Mouse (Mus musculus): Measurements from ENCODE around the gene Stard13. TPM values are rescaled to one million over a fixed set of nuclear protein-coding genes. Genes with fewer than 3 reads are reported as not detected.

Gene Stard13
- polyA plus RNA-seq, 1 experiment from 2014 or later = 19.1 TPM

GRCm38 (mm10) chr5:151143955-151144354 is 89.7 kb downstream of the Stard13 start:
- H3K4me2 ChIP-seq (replicated peaks; ENCODE audit: low read depth, low read length) = no peak overlapping the region
- no peak overlapping the region for H3K9ac ChIP-seq (replicated peaks; ENCODE audit: low read depth)
- H3K9me3 ChIP-seq (ENCODE audit: low read length) = no peaks in the 10 kb centered on the region
- H3K27me3 ChIP-seq (replicated peaks; ENCODE audit: insufficient read depth, low read length) = no peaks in the 10 kb centered on the region
- peak; percentile 63 for DNase-seq (ENCODE audit: low spot score)
- peak overlapping the region; percentile 73 for H3K27ac ChIP-seq (ENCODE audit: low read length)
- 40% methylated on average over 5 of the region's 5 CpGs for WGBS
- ATAC-seq = no peak
- H3K4me1 ChIP-seq (ENCODE audit: insufficient read depth, low read depth, low read length) = peaks cover 21% of the 10 kb centered on the region
- TF ChIP-seq CTCF (IDR thresholded peaks at IDR 0.05) = no peak
- peak; percentile 14; the same call in 1 of the 2 replicates for TF ChIP-seq EP300 (IDR thresholded peaks at IDR 0.05)
- no peaks in the 10 kb centered on the region for H3K36me3 ChIP-seq (ENCODE audit: insufficient read depth, low read length)
- H3K4me3 ChIP-seq (ENCODE audit: low read depth, low read length) = no peak overlapping the region

- no peak overlapping the region for H3K4me3 ChIP-seq (ENCODE audit: low read depth, low read length)
- H3K9me3 ChIP-seq (ENCODE audit: low read length) = no peaks in the 10 kb centered on the region
- TF ChIP-seq CTCF (IDR thresholded peaks at IDR 0.05) (no peak), EP300 (IDR thresholded peaks at IDR 0.05) (peak; percentile 74; the same call in 1 of the 2 replicates)
- no peak overlapping the region for H3K4me2 ChIP-seq (replicated peaks; ENCODE audit: low read depth, low read length)
- H3K27me3 ChIP-seq (replicated peaks; ENCODE audit: insufficient read depth, low read length) = no peaks in the 10 kb centered on the region
- 18% methylated on average over 11 of the region's 11 CpGs for WGBS
- H3K27ac ChIP-seq (ENCODE audit: low read length) = peak overlapping the region; percentile 73
- peaks cover 21% of the 10 kb centered on the region for H3K4me1 ChIP-seq (ENCODE audit: insufficient read depth, low read depth, low read length)
- H3K36me3 ChIP-seq (ENCODE audit: insufficient read depth, low read length) = no peaks in the 10 kb centered on the region
- DNase-seq (ENCODE audit: low spot score) (peak; percentile 85), ATAC-seq (peak; percentile 83)
- H3K9ac ChIP-seq (replicated peaks; ENCODE audit: low read depth) = no peak overlapping the region
Measured at GRCm38 (mm10) chr5:151142671-151143601, 90.7 kb downstream of the Stard13 start.

DNA sequence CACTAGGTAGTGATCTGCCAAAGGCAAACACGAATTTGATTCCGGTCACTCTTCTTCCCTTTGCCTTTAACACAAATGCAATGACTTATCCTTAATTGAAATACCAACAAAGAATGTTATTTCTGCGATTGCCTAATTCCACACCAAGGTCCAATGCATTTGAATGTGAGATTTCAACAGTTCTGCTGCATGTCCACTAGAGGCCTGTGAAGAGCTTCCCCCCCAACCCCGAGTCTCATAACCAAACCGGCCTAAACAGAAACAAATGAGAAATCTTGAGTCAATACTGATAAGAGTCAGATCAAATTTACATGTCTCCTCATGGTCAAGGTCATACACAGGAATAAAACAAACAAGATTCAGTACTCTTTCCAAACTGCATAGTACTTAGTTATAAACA is 91.4 kb downstream of the Stard13 start:
- WGBS = 18% methylated on average over 5 of the region's 5 CpGs
- H3K27me3 ChIP-seq (replicated peaks; ENCODE audit: insufficient read depth, low read length) = no peaks in the 10 kb centered on the region
- H3K36me3 ChIP-seq (ENCODE audit: insufficient read depth, low read length) = no peaks in the 10 kb centered on the region
- H3K4me1 ChIP-seq (ENCODE audit: insufficient read depth, low read depth, low read length) = peaks cover 21% of the 10 kb centered on the region
- H3K9ac ChIP-seq (replicated peaks; ENCODE audit: low read depth) = no peak overlapping the region
- no peak overlapping the region for H3K4me2 ChIP-seq (replicated peaks; ENCODE audit: low read depth, low read length)
- no peak overlapping the region for H3K4me3 ChIP-seq (ENCODE audit: low read depth, low read length)
- H3K9me3 ChIP-seq (ENCODE audit: low read length) = no peaks in the 10 kb centered on the region
- peak overlapping the region; percentile 73 for H3K27ac ChIP-seq (ENCODE audit: low read length)
- DNase-seq (ENCODE audit: low spot score) (peak; percentile 94), ATAC-seq (peak; percentile 76)
- peak; percentile 95 for TF ChIP-seq CTCF (IDR thresholded peaks at IDR 0.05)
- TF ChIP-seq EP300 (IDR thresholded peaks at IDR 0.05) = 0 out of 2 replicates have a peak, but pooled peaks have one; percentile 79

GRCm38 (mm10) chr5:151137901-151138300 is 95.7 kb downstream of the Stard13 start:
- Histone ChIP-seq H3K4me2 (replicated peaks; ENCODE audit: low read depth, low read length) (no peak overlapping the region), H3K27me3 (replicated peaks; ENCODE audit: insufficient read depth, low read length) (no peaks in the 10 kb centered on the region), H3K9me3 (ENCODE audit: low read length) (no peaks in the 10 kb centered on the region), H3K27ac (ENCODE audit: low read length) (no peak overlapping the region), H3K4me3 (ENCODE audit: low read depth, low read length) (no peak overlapping the region), H3K36me3 (ENCODE audit: insufficient read depth, low read length) (no peaks in the 10 kb centered on the region), H3K4me1 (ENCODE audit: insufficient read depth, low read depth, low read length) (peaks cover 23% of the 10 kb centered on the region), H3K9ac (replicated peaks; ENCODE audit: low read depth) (no peak overlapping the region)
- DNase-seq (ENCODE audit: low spot score) = no peak
- no peak for TF ChIP-seq CTCF (IDR thresholded peaks at IDR 0.05)
- no peak for TF ChIP-seq EP300 (IDR thresholded peaks at IDR 0.05)
- ATAC-seq = no peak
- 40% methylated on average over 5 of the region's 5 CpGs for WGBS

GRCm38 (mm10) chr5:151137311-151137710 is 96.3 kb downstream of the Stard13 start:
- Histone ChIP-seq H3K4me1 (ENCODE audit: insufficient read depth, low read depth, low read length) (peaks cover 19% of the 10 kb centered on the region), H3K27ac (ENCODE audit: low read length) (no peak overlapping the region), H3K27me3 (replicated peaks; ENCODE audit: insufficient read depth, low read length) (no peaks in the 10 kb centered on the region), H3K9ac (replicated peaks; ENCODE audit: low read depth) (no peak overlapping the region), H3K9me3 (ENCODE audit: low read length) (no peaks in the 10 kb centered on the region), H3K4me2 (replicated peaks; ENCODE audit: low read depth, low read length) (no peak overlapping the region), H3K36me3 (ENCODE audit: insufficient read depth, low read length) (no peaks in the 10 kb centered on the region), H3K4me3 (ENCODE audit: low read depth, low read length) (no peak overlapping the region)
- TF ChIP-seq CTCF (IDR thresholded peaks at IDR 0.05) (no peak), EP300 (IDR thresholded peaks at IDR 0.05) (no peak)
- DNase-seq (ENCODE audit: low spot score) (no peak), ATAC-seq (no peak)
- WGBS = 78% methylated on average over 4 of the region's 4 CpGs

DNA sequence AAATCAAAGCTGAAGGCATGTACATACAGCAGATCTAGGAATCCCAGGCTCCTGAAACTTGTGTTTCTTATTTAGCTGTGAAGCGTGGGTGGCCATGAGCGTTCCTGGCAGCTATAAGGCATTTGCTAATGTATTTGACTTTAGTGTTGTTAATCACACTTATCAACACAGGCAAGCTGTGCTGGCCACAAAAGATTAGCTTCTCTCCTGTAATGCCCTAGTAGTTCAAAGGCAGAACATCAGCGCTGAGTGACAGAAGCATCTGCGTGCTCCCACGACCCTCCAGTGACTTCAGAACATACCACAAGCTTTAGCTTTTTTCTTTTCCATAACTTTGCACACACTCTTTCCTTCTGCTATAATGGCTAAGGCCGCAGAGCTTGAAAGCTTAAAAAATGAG is 97.7 kb downstream of the Stard13 start:
- Histone ChIP-seq H3K4me3 (ENCODE audit: low read depth, low read length) (no peak overlapping the region), H3K4me2 (replicated peaks; ENCODE audit: low read depth, low read length) (no peak overlapping the region), H3K9me3 (ENCODE audit: low read length) (no peaks in the 10 kb centered on the region), H3K27ac (ENCODE audit: low read length) (peak overlapping the region; percentile 66), H3K27me3 (replicated peaks; ENCODE audit: insufficient read depth, low read length) (no peaks in the 10 kb centered on the region), H3K9ac (replicated peaks; ENCODE audit: low read depth) (no peak overlapping the region), H3K36me3 (ENCODE audit: insufficient read depth, low read length) (no peaks in the 10 kb centered on the region), H3K4me1 (ENCODE audit: insufficient read depth, low read depth, low read length) (peaks cover 13% of the 10 kb centered on the region; the same call in 1 of the 2 replicates)
- WGBS = 42% methylated on average over 6 of the region's 6 CpGs
- ATAC-seq (peak; percentile 18), DNase-seq (ENCODE audit: low spot score) (no peak)
- TF ChIP-seq EP300 (IDR thresholded peaks at IDR 0.05) = no peak
- no peak for TF ChIP-seq CTCF (IDR thresholded peaks at IDR 0.05)
